Mouse (Mus musculus) hindbrain, embryonic 12.5 days (tissue): ENCODE results near the gene Lrrc30. TPM values are rescaled to one million over a fixed set of nuclear protein-coding genes. Genes with fewer than 3 reads are reported as not detected.

Experiments
- ATAC-seq: fragments of 200-750 bp; cut with Nextera tagmentation; 2 replicates; pipeline ENCODE4 v1.8.0; 2017; ENCODE audit warnings: moderate TSS enrichment; ENCODE audit not compliant: low FRiP score
- H3K27ac ChIP-seq: fragments of 300-500 bp; sonication (generic); 2 replicates; pipeline ENCODE4 v1.5.1; 2016; ENCODE audit warnings: mild to moderate bottlenecking
- H3K27me3 ChIP-seq: fragments of 300-500 bp; sonication (generic); 2 replicates; pipeline ENCODE4 v1.6.1; 2016; ENCODE audit warnings: mild to moderate bottlenecking
- H3K36me3 ChIP-seq: fragments of 300-500 bp; sonication (generic); 2 replicates; pipeline ENCODE4 v1.6.1; 2016; ENCODE audit warnings: mild to moderate bottlenecking
- H3K4me1 ChIP-seq: fragments of 300-500 bp; sonication (generic); 2 replicates; pipeline ENCODE4 v1.6.1; 2016
- H3K4me2 ChIP-seq: fragments of 300-500 bp; sonication (generic); replicated peaks from 2 replicates; pipeline ENCODE4 v1.6.1; 2016; ENCODE audit warnings: mild to moderate bottlenecking
- H3K4me3 ChIP-seq: fragments of 300-500 bp; sonication (generic); 2 replicates; pipeline ENCODE4 v1.5.1; 2016; ENCODE audit warnings: mild to moderate bottlenecking
- H3K9ac ChIP-seq: fragments of 300-500 bp; sonication (generic); 2 replicates; pipeline ENCODE4 v1.6.1; 2016; ENCODE audit warnings: mild to moderate bottlenecking, moderate library complexity
- H3K9me3 ChIP-seq: fragments of 300-500 bp; sonication (generic); replicated peaks from 2 replicates; pipeline ENCODE4 v1.6.1; 2016; ENCODE audit warnings: mild to moderate bottlenecking
- WGBS: fragments of 180-500 bp; shearing (Covaris S2); methylation state at CpG from one replicate; pipeline ENCODE4 v1.1.7; 2016; 5-methylcytosine and 5-hydroxymethylcytosine counted together
- polyA plus RNA-seq: library from polyadenylated mRNA; unstranded; fragments of >200 nt; fragmentation: Nextera tagmentation; extraction: Ambion mirVana; gene quantifications from 2 replicates; pipeline ENCODE4 v1.2.1, GENCODE M21; 2016

The Lrrc30 gene
- polyA plus RNA-seq = not detected in 2 replicates

DNA sequence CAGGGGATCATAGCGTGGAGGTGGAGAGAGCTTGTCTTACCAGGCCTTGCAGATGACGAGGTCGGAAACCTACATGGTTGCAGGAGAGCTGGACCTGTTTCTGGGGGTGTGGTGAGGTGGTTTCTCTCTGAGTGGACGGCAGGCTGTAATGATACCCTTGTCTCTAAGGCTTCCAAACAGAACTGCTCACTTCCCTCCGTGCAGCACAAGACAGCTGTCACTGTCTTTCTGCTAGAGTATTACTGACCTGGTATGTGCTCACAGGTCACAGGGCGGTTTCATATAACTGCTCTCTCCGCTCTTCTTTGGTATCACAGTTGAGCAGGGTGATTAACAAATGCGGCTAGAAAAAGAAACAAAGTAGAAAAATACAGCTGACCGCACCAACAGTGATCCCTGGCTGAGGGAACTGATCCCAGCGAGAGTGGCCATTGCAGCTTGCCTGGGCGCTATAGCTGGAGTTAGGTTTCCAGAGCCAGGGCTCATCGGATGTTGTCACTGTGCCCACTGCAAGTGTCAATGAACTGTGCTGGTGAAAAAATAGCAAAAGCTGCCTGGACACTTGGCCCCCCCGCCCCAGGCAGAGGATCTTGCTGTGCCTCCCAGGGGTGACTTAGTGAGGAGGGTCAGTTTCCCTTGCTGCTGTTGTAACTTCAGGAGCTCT is at the start of gene Lrrc30:
Gene Lrrc30 (minus strand): TSS at position 48 of the 664 bp plus-strand sequence.
- Histone ChIP-seq H3K27me3 (no peaks in the 10 kb centered on the region), H3K36me3 (no peaks in the 10 kb centered on the region), H3K27ac (no peak within 1 kb of the TSS), H3K9me3 (no peaks in the 10 kb centered on the region), H3K4me1 (peaks cover 9% of the 10 kb centered on the region), H3K4me3 (no peak within 1 kb of the TSS), H3K9ac (no peak within 1 kb of the TSS), H3K4me2 (no peak within 1 kb of the TSS)
- ATAC-seq = no peak
- 69% methylated on average over 13 of the region's 13 CpGs for WGBS

DNA sequence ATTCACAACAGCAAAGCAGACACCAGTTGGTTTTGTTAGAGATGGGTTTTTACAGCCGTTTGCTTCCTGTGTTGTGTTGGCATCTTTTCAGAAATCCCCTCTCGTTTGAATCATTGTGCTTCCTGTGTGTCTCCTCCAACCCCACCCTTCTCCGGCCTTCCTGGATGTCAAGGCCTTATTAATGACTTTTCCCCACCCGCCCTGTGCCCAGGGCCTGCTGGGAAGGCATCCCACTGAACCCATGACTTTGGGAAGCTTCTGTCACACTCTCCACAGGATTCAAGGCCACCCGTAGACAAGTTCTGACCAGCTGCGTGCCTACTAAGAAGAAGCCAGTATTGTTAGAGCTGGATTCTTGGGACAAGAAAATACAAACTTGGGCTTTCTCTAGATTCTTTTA is 48.6 kb upstream of the Lrrc30 start:
- Histone ChIP-seq H3K9ac (no peak overlapping the region), H3K36me3 (no peaks in the 10 kb centered on the region), H3K9me3 (no peaks in the 10 kb centered on the region), H3K4me3 (no peak overlapping the region), H3K27ac (no peak overlapping the region), H3K27me3 (no peaks in the 10 kb centered on the region), H3K4me1 (no peaks in the 10 kb centered on the region), H3K4me2 (no peak overlapping the region)
- 61% methylated on average over 6 of the region's 6 CpGs for WGBS
- ATAC-seq = no peak

DNA sequence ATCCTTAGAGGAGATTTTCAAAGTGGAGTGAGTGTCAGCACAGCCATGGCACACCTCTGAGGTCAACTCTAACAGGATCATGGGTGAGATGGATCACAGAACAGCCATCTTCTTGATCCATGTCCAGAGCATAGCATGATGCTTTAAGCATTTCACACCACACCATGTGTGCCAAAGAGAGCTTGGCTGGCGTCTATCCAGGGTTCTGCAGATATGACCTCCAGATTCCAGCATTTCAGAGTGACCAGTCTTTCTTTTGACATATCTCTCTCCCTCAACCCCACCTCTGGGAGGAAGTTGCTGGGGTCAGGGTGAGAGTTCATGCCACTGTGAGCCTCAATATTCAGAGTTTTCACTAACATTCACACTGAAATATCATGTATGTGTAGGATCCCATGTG is 46.1 kb upstream of the Lrrc30 start:
- ATAC-seq = no peak
- no peak overlapping the region for H3K27ac ChIP-seq
- H3K4me2 ChIP-seq = no peak overlapping the region
- H3K27me3 ChIP-seq = no peaks in the 10 kb centered on the region
- H3K9me3 ChIP-seq = no peaks in the 10 kb centered on the region
- 77% methylated on average over 1 of the region's 1 CpGs for WGBS
- H3K4me1 ChIP-seq = no peaks in the 10 kb centered on the region
- no peak overlapping the region for H3K4me3 ChIP-seq
- H3K36me3 ChIP-seq = no peaks in the 10 kb centered on the region
- H3K9ac ChIP-seq = no peak overlapping the region

DNA sequence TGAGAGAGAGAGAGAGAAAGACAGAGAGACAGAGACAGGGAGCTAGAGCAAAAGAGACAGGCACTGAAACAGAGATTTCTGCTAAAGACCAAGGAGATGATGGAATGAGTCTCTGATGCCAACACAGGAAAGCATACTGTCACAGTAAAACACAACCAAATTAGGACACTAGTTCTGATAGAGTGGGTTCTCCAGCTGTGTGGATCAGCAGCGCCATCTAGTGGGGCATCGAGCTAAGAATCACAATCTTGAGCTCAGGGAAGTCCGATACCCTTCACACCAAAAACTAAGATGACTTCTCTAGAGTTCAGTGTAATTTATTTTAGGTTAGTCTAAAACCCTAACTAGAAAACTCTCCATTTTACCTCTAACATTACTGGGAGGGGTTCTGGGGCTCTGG is 35.5 kb upstream of the Lrrc30 start:
- Histone ChIP-seq H3K27me3 (no peaks in the 10 kb centered on the region), H3K9ac (no peak overlapping the region), H3K4me2 (no peak overlapping the region), H3K4me1 (0 out of 2 replicates have a peak, but pooled peaks cover 4% of the 10 kb centered on the region), H3K4me3 (no peak overlapping the region), H3K27ac (no peak overlapping the region), H3K36me3 (no peaks in the 10 kb centered on the region), H3K9me3 (no peaks in the 10 kb centered on the region)
- ATAC-seq = no peak
- 15% methylated on average over 3 of the region's 3 CpGs for WGBS

DNA sequence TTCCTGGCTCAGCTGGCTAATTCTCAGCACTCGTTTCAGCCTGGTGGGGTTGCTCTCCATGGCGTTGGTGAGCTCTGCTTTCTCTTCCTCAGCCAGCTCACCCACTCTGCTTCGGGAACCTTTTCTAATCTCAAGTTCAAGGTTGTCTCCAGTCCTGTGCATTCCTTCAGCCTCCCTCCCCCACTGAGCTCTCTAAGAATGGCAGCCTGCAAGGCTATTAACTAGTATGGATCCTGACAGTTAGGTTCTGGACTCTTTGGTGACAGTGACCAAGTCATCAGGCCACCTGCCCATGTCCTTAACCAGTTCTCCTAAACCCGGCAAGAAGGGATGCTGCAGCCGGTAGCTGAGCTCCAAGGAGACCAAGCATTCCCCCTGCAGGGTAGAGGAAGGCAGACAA is 34.5 kb upstream of the Lrrc30 start:
- Histone ChIP-seq H3K4me3 (no peak overlapping the region), H3K27me3 (no peaks in the 10 kb centered on the region)
- WGBS = 72% methylated on average over 5 of the region's 5 CpGs

DNA sequence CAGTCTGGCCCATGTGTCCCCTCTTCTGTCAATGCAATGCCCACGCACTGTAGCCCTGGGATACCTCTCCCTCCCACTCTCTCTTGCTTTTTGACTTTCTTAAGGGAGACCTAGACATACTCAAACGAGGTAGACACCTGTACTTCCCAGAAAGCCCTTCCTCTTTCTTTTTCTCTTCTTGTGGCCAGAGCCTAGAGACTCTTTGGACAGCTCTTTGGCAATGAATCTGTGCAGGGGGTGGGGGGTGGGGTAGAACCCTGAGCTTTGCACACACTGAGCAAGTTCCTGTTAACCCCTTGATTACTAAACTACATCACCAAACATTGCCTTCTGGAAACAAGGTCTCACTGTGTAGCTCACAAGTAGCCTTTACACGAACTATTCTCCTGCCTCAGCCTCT is 31.8 kb upstream of the Lrrc30 start:
- Histone ChIP-seq H3K9ac (no peak overlapping the region), H3K4me3 (no peak overlapping the region), H3K36me3 (no peaks in the 10 kb centered on the region), H3K4me1 (0 out of 2 replicates have a peak, but pooled peaks cover 4% of the 10 kb centered on the region), H3K27ac (no peak overlapping the region), H3K4me2 (no peak overlapping the region), H3K9me3 (no peaks in the 10 kb centered on the region), H3K27me3 (no peaks in the 10 kb centered on the region)
- no peak for ATAC-seq
- WGBS = 76% methylated on average over 3 of the region's 3 CpGs

More for the DNA sequence above, 34.5 kb upstream of the Lrrc30 start:
- Histone ChIP-seq H3K4me1 (0 out of 2 replicates have a peak, but pooled peaks cover 4% of the 10 kb centered on the region), H3K27ac (no peak overlapping the region), H3K9ac (no peak overlapping the region), H3K36me3 (no peaks in the 10 kb centered on the region), H3K9me3 (no peaks in the 10 kb centered on the region), H3K4me2 (no peak overlapping the region)
- ATAC-seq = no peak

DNA sequence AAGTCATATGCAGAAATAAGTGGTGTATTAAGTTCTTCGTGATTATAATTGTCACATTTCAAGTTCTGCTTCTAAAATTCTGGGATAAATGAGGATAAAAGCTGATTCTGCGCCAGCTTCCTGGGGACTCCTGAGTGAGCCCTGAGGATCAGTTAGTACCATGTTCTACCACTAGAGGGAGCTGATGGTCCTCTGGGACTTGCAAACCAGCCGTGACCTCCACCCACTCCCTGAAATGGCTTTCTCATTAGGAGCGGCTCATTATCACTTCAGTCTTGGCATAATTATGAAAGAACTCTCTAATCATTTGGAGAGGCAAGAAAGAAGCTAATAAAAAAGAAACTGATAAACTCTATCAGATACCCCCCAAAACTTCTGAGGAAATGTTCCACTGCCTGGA is 19.0 kb upstream of the Lrrc30 start:
- 24% methylated on average over 4 of the region's 4 CpGs for WGBS
- no peak overlapping the region for H3K4me2 ChIP-seq
- H3K9me3 ChIP-seq = no peaks in the 10 kb centered on the region
- H3K27ac ChIP-seq = no peak overlapping the region
- H3K27me3 ChIP-seq = 0 out of 2 replicates have a peak, but pooled peaks cover 3% of the 10 kb centered on the region
- no peaks in the 10 kb centered on the region for H3K4me1 ChIP-seq
- no peak for ATAC-seq
- no peak overlapping the region for H3K4me3 ChIP-seq
- no peaks in the 10 kb centered on the region for H3K36me3 ChIP-seq
- H3K9ac ChIP-seq = no peak overlapping the region

DNA sequence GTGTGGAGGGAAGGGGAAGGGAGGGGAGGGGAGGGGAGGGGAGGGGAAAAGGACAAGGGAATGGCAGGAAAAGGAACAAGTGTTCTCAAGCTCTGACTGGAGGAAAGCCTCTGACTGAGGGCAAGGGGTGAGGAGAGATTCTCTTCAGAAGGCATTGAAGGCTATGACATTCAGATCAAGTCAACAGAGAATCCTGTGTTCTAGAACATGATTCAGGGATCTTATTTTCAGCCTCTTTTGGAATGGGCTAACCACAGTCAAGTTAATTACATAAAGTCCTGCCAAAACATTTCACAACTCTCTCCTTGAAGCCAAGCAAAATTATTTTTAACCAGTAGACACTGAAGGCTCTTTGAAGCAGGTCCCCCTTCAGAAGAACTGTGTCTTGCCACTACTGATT is 9.1 kb upstream of the Lrrc30 start:
- Histone ChIP-seq H3K27ac (no peak overlapping the region), H3K9ac (no peak overlapping the region), H3K4me2 (no peak overlapping the region), H3K9me3 (peaks cover 3% of the 10 kb centered on the region; the same call in 1 of the 2 replicates), H3K4me3 (no peak overlapping the region), H3K4me1 (no peaks in the 10 kb centered on the region; the same call in 1 of the 2 replicates), H3K36me3 (no peaks in the 10 kb centered on the region), H3K27me3 (no peaks in the 10 kb centered on the region)
- no peak for ATAC-seq

DNA sequence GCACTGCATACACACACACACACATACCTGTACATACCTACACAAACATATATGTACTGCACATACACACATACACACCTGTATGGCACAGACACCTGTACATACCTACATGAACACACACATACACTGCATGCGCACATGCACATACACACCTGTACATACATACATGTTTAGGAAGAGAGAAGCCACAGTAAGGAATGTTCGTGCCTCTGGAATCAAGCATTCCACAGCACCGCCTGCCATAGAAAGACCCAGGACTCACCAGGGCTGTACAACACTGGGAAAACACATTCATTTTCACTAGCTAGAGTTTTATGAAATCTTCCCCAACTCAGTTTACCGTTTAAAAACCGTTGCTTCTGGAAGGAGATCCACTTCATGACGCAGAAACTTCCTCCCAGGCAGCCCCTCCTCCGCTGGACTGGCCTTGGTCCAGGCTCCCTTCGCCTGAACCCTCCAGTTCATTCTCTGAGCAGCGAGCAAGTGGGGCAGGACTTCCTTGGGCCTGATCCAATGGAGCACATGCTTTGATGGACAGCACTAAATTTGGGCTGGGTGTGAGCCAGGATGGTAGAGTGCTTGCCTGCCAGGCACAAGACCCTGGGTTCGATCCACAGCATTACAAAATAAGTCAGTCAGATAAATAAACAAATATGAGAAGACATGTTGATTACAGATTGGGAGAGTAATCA is 5.7 kb upstream of the Lrrc30 start:
- 87% methylated on average over 10 of the region's 10 CpGs for WGBS
- ATAC-seq = no peak
- no peaks in the 10 kb centered on the region for H3K9me3 ChIP-seq
- H3K4me2 ChIP-seq = no peak overlapping the region
- H3K27ac ChIP-seq = no peak overlapping the region
- H3K4me3 ChIP-seq = no peak overlapping the region
- H3K36me3 ChIP-seq = no peaks in the 10 kb centered on the region
- H3K4me1 ChIP-seq = no peaks in the 10 kb centered on the region; the same call in 1 of the 2 replicates
- H3K27me3 ChIP-seq = no peaks in the 10 kb centered on the region
- no peak overlapping the region for H3K9ac ChIP-seq

DNA sequence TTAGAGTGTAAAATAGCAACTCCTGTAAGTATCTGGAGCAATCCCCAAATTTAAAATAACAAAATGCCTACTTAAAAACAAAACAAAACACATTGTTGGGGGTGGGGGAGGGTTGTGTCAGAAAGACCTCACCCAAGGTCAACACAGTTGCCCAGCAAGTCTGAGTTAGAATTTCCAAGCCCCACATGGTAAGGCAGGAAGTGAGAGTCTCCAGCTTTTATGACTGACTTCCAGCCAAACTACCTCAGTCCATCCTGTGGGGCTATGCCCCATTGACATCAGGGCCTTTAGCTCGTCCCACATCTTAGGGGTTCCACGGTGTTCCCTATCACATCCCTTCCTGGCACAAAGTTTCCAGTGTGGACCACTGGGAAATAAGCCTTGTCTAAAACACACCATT is 4.4 kb upstream of the Lrrc30 start:
- no peak overlapping the region for H3K4me2 ChIP-seq
- H3K4me3 ChIP-seq = no peak overlapping the region
- H3K36me3 ChIP-seq = no peaks in the 10 kb centered on the region
- 79% methylated on average over 2 of the region's 2 CpGs for WGBS
- no peaks in the 10 kb centered on the region for H3K9me3 ChIP-seq
- H3K9ac ChIP-seq = no peak overlapping the region
- ATAC-seq = no peak
- H3K27ac ChIP-seq = no peak overlapping the region
- no peaks in the 10 kb centered on the region for H3K27me3 ChIP-seq
- no peaks in the 10 kb centered on the region; the same call in 1 of the 2 replicates for H3K4me1 ChIP-seq

DNA sequence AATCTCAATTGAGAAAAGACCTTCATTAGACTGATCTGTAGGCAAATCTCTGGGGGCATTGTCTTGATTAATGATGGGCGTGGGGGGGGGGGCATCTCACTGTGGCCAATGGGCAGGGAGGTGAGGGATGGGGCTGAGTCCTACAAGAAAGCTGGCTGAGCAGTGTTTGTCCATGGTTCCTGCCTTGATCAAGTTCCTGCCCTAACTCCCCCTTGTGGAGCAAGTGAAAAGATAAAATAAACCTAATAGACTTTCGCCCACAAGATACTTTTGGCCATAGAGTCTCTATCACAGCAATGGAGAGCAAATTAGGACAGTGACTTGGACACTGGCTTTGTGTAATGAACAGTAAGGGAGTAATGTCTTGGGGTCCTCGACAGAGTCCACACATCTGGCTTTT is 3.8 kb upstream of the Lrrc30 start:
- Histone ChIP-seq H3K4me3 (no peak overlapping the region), H3K9me3 (no peaks in the 10 kb centered on the region), H3K4me2 (no peak overlapping the region), H3K27ac (no peak overlapping the region), H3K9ac (no peak overlapping the region), H3K27me3 (no peaks in the 10 kb centered on the region), H3K4me1 (no peaks in the 10 kb centered on the region; the same call in 1 of the 2 replicates), H3K36me3 (no peaks in the 10 kb centered on the region)
- 70% methylated on average over 3 of the region's 3 CpGs for WGBS
- no peak for ATAC-seq

DNA sequence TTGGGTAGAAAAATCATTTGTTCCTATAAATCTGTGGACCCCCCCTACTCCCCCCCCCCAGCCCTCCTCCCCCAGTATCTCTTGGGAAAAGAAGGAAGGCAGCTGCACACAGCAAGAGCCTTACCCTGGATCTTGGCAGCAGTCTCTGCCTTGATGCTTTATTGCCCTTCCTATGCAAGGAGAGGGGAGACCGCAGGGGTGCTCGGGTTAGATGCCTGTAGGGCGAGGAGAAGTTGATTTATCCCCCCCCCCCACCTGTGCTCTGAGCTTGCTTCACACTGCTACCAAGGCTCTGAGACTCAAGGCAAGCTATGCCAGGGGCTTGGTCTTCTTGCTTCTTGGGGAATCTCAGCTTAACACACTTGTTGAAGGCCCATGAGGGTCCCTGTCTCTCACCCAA is 2.8 kb downstream of the Lrrc30 start:
- no peak for ATAC-seq
- H3K4me1 ChIP-seq = peaks cover 9% of the 10 kb centered on the region

DNA sequence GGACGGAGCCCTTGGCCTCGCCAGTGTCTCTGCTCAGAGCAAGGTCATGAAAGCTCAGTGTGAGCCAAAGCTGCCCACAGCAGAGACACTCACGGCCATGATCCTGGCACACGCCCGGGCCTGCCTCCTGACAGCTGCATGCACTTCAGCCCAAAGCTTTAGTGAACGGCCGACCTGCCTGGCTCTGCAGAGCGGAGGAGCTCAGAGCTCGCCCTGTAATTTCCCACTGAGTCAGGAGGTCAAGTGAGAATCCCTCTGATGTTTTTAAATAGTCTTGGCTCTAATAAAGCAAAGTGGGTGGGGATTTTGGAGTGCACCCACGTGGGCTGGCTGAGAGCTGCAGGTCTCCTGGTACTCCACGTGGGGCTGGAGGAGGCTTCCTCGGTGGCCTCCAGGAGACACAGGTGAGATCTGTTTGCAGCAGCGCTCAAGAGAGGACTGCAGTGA is 3.3 kb downstream of the Lrrc30 start:
- ATAC-seq = no peak
- WGBS = 51% methylated on average over 13 of the region's 13 CpGs

More for the DNA sequence above, 2.8 kb downstream of the Lrrc30 start:
- H3K9me3 ChIP-seq = no peaks in the 10 kb centered on the region
- H3K36me3 ChIP-seq = no peaks in the 10 kb centered on the region
- H3K4me3 ChIP-seq = no peak overlapping the region
- no peaks in the 10 kb centered on the region for H3K27me3 ChIP-seq
- 66% methylated on average over 3 of the region's 3 CpGs for WGBS
- H3K9ac ChIP-seq = no peak overlapping the region
- H3K4me2 ChIP-seq = no peak overlapping the region
- no peak overlapping the region for H3K27ac ChIP-seq

More for the DNA sequence above, 3.3 kb downstream of the Lrrc30 start:
- H3K4me2 ChIP-seq = no peak overlapping the region
- H3K36me3 ChIP-seq = no peaks in the 10 kb centered on the region
- no peaks in the 10 kb centered on the region for H3K9me3 ChIP-seq
- H3K9ac ChIP-seq = no peak overlapping the region
- no peak overlapping the region for H3K27ac ChIP-seq
- no peaks in the 10 kb centered on the region for H3K27me3 ChIP-seq
- no peak overlapping the region for H3K4me3 ChIP-seq
- peaks cover 9% of the 10 kb centered on the region for H3K4me1 ChIP-seq
